Mouse (Mus musculus) lung, postnatal 0 days (tissue): Measurements from ENCODE around the gene Poc1a.

Experiments
- CTCF ChIP-seq: IDR thresholded peaks from 2 replicates; pipeline ENCODE4 v1.5.1; 2016; ENCODE audit warnings: antibody characterized with exemption, mild to moderate bottlenecking
- EP300 ChIP-seq: IDR thresholded peaks from 2 replicates; pipeline ENCODE4 v1.6.1; 2016; ENCODE audit warnings: antibody characterized with exemption, mild to moderate bottlenecking, control low read depth

DNA sequence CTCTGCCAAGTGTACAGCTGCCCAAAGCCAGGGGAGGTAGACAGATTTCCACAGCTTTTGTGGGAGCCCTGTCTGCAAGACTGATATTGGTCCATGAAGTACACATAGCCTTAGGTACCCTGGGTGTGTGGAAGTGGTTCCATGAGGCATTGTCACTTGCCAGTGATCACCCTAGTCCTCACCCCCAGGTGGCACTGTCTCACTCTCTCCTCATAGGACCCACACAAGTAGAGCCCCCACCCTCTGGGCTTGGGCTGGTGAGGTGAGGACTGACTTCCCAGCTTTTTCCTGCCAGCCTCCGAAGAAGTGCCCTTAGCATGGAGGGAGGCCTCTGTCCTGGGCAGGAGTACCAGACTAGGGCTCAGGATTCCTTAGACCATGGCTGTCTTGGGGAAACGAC lies 68.2 kb downstream of the Poc1a start:
- TF ChIP-seq CTCF (peak; percentile 80), EP300 (no peak)
